Mouse (Mus musculus) cerebellum, adult 2 months (tissue): ENCODE data around the gene Cabp4.

Experiments used
- CTCF ChIP-seq: fragments of 200-500 bp; IDR thresholded peaks from 2 replicates; pipeline ENCODE4 v1.5.1; 2011; ENCODE audit warnings: low read depth, mild to moderate bottlenecking, control low read depth, low read length, moderate library complexity, borderline replicate concordance; ENCODE audit not compliant: insufficient read depth
- POLR2A ChIP-seq: fragments of 200-500 bp; IDR thresholded peaks from 2 replicates; pipeline ENCODE4 v1.6.1; 2011; ENCODE audit warnings: low read length, control low read depth, borderline replicate concordance; ENCODE audit not compliant: insufficient read depth

- TF ChIP-seq CTCF, result no peak
- peak; percentile 80; the same call in 1 of the 2 replicates for TF ChIP-seq POLR2A
Measured at GRCm38 (mm10) chr19:4121097-4121805, 22.6 kb downstream of the Cabp4 start.
